Mouse (Mus musculus) adrenal gland, adult 2 months (tissue): ENCODE results near the gene Ncoa3. TPM values are rescaled to one million over a fixed set of nuclear protein-coding genes. Genes with fewer than 3 reads are reported as not detected.

Experiments
- DNase-seq: peaks from one replicate; pipeline ENCODE4 v3.0.0; 2021
- polyA plus RNA-seq: library from polyadenylated mRNA; depleted of rRNA; stranded (reverse); fragments of >200 nt; gene quantifications from 2 replicates; pipeline ENCODE4 v1.2.3, GENCODE M21; 2012; rRNA removed
- total RNA-seq, 2 experiments: library from RNA; stranded (reverse); gene quantifications; 2 replicates each; pipeline ENCODE4 v1.2.3; 2021

The Ncoa3 gene
- total and polyA plus RNA-seq, 3 experiments = 26.2 to 29.8 (median 28.5) TPM

DNA sequence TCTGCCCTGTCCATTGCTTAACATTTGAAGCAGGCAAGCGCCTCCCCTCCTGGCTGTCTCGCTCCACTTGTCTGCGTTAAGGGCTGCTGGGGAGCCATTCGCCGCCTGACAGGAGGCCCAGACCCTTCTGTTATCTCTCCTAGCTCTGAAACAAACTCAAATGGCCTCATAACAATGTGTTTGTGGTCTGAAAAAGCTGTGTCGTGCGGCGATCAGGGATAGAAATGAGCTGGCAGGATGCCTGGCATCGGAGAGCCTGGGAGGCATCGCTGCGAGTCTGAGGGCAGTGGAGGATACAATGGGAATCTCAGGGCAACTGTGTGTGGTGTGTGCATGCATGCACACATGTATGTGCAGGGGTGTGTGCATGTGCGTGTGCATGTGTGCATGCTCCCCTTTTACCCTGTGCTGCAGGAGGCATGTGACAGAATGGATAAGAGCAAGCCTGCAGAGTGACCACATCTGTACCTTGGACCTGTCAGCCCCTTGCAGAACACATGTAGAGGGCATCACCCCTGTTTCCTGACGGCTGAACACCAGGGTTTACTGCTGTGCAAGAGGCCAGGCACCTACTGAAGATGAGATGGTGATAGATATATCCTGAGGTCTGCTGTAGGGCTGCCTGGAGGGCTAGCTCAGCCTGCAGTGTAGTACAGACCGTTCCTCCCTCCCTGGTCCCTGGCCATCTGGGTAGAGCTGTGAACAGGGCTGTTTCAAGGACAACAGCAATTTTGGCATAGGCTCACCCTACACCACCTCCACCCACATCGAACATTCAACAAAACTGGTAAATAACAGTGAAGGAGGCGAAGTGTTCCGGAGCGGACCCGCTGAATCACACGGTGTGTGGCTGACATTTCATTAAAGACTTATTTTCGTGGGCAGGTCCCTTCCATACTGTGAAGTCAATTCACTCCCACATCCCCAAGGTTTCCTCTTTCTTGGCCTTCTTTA is 108.2 kb downstream of the Ncoa3 start:
- DNase-seq = no peak

DNA sequence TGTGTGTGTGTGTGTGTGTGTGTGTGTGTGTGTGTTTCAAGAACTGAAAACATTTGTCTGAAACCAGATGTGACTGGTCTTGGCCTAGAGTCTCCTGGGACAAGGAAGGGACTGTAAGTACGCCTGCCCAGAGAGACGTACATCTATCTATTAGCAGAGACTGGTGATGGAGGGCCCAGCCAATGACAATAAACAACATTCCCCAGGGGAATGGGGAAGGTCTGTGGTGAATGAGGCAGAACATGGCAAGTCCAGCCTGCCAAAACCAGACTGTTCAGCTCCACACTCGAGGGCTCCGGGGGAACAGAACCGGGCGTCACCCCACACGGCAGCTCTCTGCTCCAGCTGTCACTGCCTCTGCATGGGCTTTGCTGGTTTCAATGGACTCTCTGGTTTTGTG is 110.5 kb downstream of the Ncoa3 start:
- no peak for DNase-seq

DNA sequence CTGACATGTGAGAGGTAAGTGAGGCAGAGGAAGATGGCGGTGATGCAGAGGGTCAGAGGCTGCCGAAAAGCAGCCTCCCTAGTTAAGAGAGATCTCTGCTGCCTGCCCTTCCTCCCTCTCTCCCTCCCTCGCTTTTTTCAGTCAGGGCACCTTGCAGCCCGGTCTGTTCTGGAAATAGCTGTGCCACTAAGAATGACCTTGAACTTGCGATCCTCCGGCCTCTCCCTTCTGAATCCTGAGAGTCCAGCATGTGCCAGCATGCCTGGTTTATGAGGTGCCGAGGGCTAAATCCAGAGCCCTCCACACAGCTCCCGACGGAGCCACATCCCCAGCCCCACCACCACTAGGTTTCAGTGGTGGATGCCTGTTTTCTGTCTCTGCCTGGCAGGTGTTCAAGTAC is 113.5 kb downstream of the Ncoa3 start:
- DNase-seq = no peak

DNA sequence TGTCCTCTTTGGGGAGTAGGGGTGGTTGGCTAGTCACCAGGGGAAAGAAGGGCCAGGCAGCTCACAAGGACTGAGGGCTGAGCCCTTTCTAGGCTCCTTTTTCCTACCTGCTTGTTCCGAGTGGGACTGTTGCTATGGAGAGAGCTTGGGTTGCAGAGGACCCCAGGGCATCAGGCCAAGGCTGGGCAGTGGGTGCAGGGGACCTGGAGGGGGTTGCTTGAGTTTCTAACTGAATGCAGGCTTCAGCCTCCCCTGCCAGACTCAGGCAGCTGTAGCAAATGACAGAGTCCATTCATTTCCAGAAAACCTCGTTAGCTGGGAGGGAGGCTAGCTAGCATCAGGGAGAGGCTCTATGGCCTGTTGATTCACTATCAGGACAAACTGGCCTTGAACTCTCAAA is 114.2 kb downstream of the Ncoa3 start:
- DNase-seq = no peak

DNA sequence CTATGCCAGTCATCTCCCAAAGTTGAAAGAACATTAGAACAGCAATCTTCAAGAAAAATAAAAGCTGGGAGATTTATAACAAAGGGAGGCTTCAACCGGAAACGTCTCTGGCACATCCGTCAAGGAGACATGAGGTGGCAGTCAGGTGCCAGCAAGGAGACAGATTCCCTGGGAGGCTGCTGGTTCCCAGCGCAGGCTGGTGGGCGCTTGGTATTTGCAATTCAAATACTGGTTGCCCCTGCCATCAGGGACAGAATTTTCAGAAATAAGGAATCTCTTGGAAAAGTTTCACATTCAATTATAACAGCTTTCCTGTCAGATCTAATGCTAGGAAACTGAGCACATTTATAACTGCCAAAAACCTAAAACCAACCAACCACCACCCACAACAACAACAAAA is 115.5 kb downstream of the Ncoa3 start:
- DNase-seq = no peak

DNA sequence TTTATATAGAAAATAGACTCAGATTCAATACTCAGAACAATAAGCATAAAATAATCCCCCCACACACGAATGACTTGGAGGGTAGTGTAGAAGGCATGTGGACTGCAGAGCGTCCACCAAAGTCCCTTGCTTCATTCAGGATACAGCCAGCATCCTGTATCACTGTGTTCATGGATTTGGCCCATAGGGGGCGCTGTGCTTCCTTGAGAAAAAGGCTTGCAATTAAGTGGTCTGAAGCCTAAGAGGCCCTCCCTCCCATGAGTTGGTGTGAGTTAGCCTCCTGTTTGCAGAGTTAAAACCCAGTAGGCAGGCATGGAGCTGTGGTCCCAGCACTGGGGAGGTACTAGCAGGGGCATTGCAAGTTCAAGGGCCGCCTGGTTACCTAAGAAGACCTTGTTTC is 115.9 kb downstream of the Ncoa3 start:
- DNase-seq = peak; percentile 86

DNA sequence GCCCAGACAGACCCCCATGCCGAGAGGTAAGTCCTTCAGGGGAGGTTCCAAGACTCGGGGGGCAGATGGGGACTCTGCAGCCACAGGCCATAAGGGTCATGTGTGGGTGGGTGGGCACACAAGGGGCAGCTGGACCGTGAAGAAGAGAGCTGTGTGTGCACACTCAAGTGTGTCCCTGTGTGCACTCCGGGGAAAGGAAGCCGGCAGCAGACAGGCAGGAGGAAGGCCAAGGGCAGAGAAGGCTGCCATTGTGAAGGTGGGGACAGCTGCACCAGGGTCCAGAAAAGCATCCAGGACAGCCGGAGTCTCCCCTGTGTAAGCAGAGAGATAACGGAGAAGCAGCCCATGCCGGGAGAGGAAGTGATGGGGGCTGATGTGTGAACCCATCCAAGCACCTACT is 118.3 kb downstream of the Ncoa3 start:
- no peak for DNase-seq

DNA sequence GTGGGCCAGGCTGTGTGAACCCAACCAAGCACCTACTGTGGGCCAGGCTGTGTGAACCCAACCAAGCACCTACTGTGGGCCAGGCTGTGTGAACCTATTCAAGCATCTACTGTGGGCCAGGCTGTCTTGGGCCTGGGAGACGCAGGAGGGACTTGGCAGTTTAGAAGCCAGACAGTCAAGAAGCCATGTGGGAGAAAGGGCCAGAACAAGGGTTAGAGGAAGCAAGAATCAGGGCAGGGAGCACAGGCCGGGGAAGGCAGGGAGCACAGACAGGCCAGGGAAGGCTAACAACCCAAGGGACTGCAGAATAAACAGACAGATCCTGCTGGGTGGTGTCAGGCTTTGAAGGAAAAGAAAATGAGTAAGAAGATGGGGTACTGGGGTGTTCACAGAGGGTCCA is 118.8 kb downstream of the Ncoa3 start:
- peak; percentile 45 for DNase-seq

DNA sequence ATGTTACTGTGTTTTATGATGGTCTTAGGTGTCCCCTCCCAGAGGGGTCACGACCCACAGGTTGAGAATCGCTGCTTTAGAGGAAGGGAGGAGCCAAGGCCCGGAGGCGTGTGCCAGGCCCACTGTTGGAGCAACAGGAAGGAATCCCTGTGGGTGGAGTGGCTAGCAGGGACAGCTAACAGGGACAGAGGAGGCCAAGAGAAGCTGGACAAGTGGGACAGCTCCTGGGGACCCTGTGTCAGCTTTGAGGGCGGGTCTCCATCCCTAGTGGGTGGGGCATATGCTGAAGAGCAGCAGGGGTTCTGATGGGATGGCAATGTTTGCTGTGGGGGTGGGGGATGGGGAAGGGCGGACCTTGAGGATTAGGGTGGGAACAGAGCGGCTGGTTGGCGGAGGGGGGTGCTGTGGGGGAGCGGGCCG is 119.4 kb downstream of the Ncoa3 start:
- no peak for DNase-seq

DNA sequence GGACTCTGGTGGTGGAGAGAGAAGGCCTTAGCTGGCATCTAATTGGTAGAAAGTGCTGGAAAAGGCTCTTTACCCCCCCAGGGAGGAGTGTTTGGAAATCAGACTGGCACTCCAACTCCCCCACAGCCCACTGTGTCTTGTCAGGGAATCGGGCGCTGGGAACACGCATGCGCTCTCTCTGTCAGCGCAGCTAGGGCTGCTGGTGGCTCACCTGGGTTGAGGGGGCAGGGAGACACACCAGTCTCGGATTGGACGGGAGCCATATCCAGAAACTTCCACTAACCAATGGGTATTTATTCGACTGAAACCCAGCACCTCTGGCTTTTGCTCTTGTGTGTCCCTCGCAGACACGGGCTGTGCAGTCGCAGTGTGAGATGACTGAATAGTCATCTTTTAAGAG is 120.5 kb downstream of the Ncoa3 start:
- no peak for DNase-seq

DNA sequence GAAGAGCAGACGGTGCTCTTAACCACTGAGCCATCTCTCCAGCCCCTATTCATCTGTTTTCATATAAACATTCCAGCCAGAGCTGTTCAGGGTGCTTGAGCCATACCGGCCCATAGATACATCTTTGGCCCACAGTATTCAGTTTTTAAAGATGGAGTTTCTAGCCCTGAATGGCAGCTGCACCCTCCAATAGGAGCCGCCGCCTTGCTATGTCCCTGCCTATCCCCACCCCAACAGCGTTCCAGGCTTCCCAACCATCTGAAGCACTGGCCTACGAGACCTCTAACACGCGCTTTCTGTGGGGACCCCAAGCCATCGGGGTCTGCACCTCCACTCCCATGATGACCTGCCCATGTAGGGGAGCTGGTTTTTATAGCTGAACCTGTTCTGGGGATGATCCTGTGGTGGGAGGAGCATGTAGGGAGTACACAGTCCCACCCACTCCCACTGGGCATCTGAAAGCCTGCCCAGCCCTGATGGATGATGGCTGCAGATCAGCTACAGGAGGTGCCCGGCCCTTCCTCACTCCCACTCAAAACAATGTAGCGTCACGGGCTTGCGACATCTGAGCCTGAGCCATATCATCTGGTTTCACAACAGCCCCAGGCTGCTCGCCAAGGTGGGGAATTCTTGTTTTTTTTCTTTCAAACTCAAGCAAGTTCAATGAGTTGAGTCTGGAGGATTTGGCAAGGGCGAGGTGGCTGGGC is 123.3 kb downstream of the Ncoa3 start:
- DNase-seq = peak; percentile 93

DNA sequence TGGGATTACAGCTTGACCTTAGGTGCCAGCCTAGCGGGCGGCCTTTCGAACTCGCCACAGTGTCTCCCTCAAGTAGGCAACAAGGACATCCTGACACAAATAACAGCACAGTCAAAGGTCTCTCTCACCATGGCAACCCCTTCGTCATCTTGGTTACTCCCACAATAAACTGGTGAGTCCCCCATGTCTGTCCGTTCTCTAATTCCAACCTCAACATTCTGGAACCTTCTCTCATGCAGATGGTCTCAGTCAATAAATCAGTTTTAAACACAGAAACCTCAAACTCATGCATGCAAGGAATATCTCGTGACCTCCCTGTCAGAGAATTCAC is 123.8 kb downstream of the Ncoa3 start:
- no peak for DNase-seq

DNA sequence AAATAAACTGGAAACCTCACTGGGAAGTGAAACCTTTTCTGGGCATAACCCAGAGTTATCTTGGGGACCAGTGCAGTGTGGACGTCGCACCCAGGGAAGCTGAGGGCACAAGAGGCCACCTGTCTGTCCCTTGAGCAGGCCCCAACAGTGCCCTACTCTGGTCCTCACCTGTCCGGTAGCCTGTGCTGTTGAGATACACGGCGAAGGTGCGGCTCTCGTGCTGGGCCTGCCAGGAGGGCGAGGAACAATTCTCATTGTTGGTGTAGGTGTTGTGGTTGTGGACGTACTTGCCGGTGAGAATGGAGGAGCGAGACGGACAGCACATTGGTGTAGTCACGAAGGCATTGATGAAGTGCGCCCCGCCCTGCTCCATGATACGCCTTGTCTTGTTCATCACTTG is 124.3 kb downstream of the Ncoa3 start:
- no peak for DNase-seq

DNA sequence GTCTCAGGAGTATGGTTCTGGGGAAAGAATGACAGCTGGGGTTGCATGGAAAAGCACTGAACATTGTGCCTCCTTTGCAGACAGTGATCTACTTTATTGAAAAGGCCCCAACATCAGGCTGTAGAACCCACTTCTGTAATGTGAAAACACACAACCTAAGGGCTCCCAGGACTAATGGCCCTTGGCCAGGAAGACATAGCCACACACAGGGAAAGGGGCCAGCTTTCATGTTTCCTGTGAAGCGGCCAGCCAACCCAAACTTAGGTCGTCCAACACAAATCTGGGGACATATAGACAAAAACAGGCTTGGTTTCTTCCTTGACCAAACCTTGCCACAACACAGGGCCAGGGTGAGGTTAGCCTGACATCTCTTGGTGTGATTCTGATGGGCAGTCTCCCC is 127.6 kb downstream of the Ncoa3 start:
- no peak for DNase-seq

DNA sequence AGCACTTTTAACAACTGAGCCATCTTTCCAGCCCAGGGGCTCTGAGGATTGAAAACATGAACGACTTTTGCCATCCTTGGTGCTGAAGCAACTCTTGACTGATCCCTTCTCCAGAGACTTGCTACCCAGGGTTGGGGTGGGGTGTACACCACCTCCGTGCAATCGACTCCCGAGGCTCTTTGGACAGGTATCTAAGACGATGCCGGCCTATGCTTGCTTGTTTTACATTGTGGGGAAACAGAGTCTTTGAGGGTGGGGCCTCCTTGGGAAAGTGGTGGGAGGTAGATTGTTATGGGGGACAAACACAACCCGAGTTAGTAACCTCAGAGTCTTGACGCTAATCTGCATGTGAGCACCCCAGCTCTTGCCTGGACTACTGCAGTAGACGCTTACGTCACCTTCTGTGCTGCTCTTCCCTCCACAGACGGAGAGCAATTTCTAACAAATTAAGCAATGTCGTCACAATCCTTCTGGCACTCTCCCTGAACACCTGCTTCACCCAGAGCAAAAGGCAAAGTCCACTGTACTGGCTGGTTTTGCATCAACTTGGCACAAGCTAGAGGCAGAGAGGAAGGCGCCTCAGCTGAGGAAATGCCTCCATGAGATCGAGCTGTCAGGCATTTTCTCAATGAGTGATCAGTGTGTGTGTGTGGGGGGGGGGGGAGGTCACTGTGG is 129.4 kb downstream of the Ncoa3 start:
- no peak for DNase-seq

DNA sequence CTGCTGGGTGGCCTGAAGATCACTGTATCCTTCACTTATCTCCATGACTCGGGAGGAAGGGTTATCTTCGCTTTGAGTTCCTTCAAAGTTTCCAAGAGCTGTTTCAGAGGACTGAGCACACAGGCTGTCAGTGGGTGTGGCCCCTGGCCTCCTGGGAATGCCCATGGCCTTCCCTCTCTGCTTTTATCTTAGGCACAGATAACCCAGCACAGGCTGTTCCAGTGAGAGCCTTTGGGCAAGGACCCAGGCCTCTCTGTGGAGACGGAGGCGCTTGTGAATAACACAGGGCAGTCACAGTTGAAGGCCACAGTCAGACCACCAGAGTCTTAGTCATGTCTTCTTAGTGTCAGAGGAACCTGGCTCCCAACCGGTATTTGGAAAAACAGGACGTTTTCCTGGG is 130.3 kb downstream of the Ncoa3 start:
- DNase-seq = peak; percentile 68

Other genes starting within 250 kb of the Ncoa3 start
- 10 to 100 TPM; 53.9 to 56.5 TPM for gene Zmynd8, start 93.6 kb upstream of the Ncoa3 start, total RNA-seq
- 21.3 and 22.2 TPM in 2 replicates for gene Zmynd8, start 93.6 kb upstream of the Ncoa3 start, polyA plus RNA-seq
- 100 to 1,000 TPM in 1 of 2 experiments, 10 to 100 TPM in 1; 56.3 to 119 TPM for gene Sulf2, start 163.0 kb downstream of the Ncoa3 start, total RNA-seq
- gene Sulf2, start 163.0 kb downstream of the Ncoa3 start, polyA plus RNA-seq = 36.8 and 65.7 TPM in 2 replicates